Mouse (Mus musculus): ENCODE measurements around the gene Kctd18. TPM values are rescaled to one million over a fixed set of nuclear protein-coding genes. Genes with fewer than 3 reads are reported as not detected.
"Not testable (repeated sequence)": the region's sequence is repeated elsewhere in the genome, so short reads cannot be mapped to it uniquely, and the experiment has no call there.

The Kctd18 gene
- total RNA-seq (2021) = 10 to 100 TPM; 14.9 to 20.2 TPM

DNA sequence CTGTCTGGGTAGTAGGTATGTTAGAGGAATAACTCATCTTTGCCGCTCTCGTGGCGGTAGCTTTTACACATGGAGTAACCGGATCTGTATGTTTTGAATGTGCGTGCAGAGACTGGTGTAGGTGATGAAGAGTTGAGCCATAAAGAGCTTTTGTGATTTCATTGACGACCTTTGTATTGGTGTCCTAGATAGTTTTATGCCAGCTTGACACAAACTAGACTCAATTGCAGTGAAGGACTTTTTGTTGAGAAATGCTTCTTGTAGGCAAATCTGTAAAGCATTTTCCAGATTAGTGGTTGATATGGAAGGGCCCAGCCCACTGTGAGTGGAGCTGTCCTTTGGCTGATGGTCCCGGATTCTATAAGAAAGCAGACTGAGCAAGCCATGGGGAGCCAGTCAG, at the start of gene Kctd18:
TSS of gene Kctd18 (minus strand) at position 101 of the 400 bp plus-strand sequence.
- no peak for DNase-seq (ENCODE audit: extremely low spot score in 1 of 2, low spot score in 1 of 2)

DNA sequence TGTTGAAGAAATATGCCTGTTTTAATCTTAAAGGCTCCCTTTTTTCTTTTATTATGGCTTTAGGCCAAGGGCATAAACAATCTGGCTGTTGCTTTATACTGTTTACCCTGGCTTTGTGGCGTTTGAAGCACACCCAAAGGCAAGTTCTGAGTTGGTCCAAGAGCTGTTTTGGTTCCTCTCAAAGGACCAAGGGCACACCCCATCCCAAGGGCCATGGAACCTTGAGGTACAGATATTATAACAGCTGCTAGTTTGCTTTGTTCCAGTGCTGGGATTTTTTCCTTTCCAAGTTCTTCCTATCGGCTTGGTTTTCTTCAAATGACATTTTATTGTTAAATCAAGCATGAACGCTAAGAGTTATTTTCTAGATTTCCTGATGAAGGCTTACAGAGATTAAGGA, 46.9 kb upstream of the Kctd18 start:
- no peak for DNase-seq (ENCODE audit: extremely low spot score in 1 of 2, low spot score in 1 of 2)

DNA sequence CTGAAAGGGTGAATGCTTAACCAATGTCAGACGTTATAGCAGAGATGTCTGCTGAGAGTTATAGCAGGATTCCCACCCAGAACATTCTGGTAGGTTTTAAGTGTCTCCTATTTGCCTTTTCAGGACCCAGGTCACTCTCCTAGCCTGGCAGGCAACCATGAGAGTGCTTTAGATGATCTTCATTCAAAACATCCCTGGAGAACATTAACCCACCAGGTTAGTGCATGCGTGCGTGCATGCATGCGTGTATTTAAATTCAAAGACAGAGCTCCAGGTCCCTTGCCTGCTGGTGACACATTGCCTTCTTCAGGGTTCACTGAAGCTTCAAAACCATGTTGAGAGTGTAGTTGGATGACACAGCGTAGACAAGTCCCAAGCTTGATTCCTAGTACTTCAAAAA, 46.4 kb upstream of the Kctd18 start:
- DNase-seq (ENCODE audit: extremely low spot score in 1 of 2, low spot score in 1 of 2) = no peak

DNA sequence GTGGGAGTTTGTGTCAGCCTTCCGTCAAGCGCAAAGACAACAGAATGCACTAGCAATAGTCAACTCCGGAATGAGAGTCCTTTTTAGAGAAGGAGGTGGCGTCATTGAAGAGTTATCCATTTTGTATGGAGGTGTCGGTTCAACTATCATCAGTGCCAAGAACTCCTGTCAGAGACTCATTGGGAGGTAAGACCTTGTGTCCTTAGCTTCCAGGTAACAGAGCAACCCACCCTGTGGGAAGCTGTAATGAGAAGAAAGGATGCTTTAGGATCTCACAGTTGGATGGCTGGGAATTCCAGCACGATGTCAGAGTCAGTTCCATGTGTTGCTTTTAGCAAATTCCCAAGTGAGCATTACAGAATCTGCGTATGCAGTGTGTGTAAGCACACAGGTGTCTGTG, 43.4 kb upstream of the Kctd18 start:
- no peak for DNase-seq (ENCODE audit: extremely low spot score in 1 of 2, low spot score in 1 of 2)

DNA sequence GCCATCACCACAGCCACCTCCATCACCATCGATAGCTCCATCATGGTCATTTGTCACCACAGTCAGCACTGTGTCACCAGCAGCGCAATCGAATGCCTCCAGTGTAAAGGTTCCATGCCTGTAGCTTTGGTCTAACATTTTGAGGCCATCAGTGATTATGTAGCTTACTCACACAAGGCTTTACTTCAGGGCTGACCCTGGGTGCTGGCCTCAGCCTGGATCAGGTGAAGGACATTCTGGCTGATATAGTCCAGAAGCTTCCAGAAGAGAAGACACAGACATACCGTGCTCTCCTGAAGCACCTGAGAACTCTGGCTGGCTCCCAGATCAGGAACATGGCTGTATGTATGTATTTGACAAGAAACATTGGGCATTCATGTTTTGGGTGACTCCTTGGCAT, 40.1 kb upstream of the Kctd18 start:
- no peak for DNase-seq (ENCODE audit: extremely low spot score in 1 of 2, low spot score in 1 of 2)

- no peak for DNase-seq (ENCODE audit: extremely low spot score in 1 of 2, low spot score in 1 of 2)
Measured at GRCm38 (mm10) chr1:58056939-58057338, 38.2 kb upstream of the Kctd18 start.

GRCm38 (mm10) chr1:58056074-58056807, 37.5 kb upstream of the Kctd18 start:
- no peak for DNase-seq (ENCODE audit: extremely low spot score in 1 of 2, low spot score in 1 of 2)

DNA sequence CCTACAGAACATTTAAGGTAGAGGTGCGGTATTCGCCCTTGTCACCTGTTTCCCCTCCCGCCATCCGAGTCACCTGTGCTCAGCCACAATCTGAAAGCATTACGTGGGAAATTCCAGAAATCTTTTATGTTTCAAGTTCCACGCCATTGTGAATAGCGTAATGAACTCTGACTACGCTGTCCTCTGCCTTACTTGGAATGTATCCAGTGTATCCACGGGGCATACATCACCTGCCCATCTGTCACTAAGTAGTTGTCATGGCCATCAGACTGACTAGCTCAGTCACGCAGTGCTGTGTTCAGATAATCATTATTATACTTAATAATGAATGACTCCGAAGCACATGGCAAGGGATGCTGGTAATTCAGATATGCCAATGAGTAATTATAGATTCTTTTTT, 36.8 kb upstream of the Kctd18 start:
- DNase-seq (ENCODE audit: extremely low spot score in 1 of 2, low spot score in 1 of 2) = no peak

- no peak for DNase-seq (ENCODE audit: extremely low spot score in 1 of 2, low spot score in 1 of 2)
Measured at GRCm38 (mm10) chr1:58049126-58049525, 30.4 kb upstream of the Kctd18 start.

GRCm38 (mm10) chr1:58046721-58047290, 28.1 kb upstream of the Kctd18 start:
- no peak for DNase-seq (ENCODE audit: extremely low spot score in 1 of 2, low spot score in 1 of 2)

GRCm38 (mm10) chr1:58045546-58045945, 26.8 kb upstream of the Kctd18 start:
- no peak for DNase-seq (ENCODE audit: extremely low spot score in 1 of 2, low spot score in 1 of 2)

- no peak for DNase-seq (ENCODE audit: extremely low spot score in 1 of 2, low spot score in 1 of 2)
Measured at GRCm38 (mm10) chr1:58045076-58045475, 26.3 kb upstream of the Kctd18 start.

GRCm38 (mm10) chr1:58037306-58037705, 18.6 kb upstream of the Kctd18 start:
- DNase-seq (ENCODE audit: extremely low spot score in 1 of 2, low spot score in 1 of 2) = not testable (repeated sequence)

DNA sequence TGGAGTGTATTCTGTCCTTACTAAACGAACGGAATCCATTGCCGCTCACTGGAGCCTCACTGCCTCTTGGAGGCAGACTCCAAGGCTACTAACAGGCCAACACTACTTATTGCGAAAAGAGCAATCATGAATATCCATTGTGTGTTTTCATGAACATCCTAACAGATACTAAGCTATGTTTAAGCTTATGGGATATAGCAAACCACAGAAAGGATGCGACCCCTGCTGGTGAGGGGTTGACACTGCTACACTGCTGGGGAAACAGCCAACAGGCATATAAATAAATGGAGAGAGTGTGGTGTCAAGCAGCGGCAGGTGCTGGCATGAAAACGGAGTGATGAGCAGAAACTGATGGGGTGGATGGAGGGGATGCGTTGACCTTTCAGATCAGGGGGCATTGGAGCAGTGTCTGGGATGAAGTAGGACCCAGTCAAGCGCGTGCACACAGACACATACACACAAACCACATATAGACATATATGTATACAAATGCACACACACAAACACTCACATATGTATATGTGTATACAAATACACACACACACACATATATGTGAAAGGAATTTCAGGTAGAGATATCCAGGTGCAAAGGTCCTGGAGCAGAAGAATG, 12.5 kb upstream of the Kctd18 start:
- DNase-seq (ENCODE audit: extremely low spot score in 1 of 2, low spot score in 1 of 2) = peak in 1 of 2 experiments; percentile 48

- DNase-seq (ENCODE audit: extremely low spot score in 1 of 2, low spot score in 1 of 2) = peak; percentile 15 to 30
Measured at GRCm38 (mm10) chr1:58030156-58030871, 11.6 kb upstream of the Kctd18 start.

GRCm38 (mm10) chr1:58029636-58030117, 10.9 kb upstream of the Kctd18 start, which contains the start of gene Aox1:
Aox1 (plus strand) TSS chr1:58029931.
- DNase-seq (ENCODE audit: extremely low spot score in 1 of 2, low spot score in 1 of 2) = peak in 1 of 2 experiments; percentile 10

DNA sequence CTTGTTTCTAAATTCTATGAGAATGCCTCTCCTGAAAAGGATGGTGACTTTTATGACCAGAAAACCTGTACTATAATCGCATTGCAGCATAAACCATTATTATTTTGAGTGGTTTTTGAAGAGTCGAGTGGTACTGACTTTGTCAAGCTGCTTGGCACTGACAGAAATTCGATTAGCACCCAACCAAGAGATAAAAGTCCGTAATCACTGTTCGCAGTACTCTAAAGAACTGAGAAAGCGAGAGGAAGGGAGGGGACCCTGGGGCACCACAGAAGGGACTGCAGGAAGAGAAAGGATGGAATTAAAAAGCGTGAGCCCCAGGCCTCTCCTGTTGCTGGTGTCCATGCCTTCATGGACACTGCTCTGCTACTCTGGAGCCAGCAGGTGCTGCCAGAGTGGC, 9.0 kb upstream of the Kctd18 start:
- no peak for DNase-seq (ENCODE audit: extremely low spot score in 1 of 2, low spot score in 1 of 2)

DNA sequence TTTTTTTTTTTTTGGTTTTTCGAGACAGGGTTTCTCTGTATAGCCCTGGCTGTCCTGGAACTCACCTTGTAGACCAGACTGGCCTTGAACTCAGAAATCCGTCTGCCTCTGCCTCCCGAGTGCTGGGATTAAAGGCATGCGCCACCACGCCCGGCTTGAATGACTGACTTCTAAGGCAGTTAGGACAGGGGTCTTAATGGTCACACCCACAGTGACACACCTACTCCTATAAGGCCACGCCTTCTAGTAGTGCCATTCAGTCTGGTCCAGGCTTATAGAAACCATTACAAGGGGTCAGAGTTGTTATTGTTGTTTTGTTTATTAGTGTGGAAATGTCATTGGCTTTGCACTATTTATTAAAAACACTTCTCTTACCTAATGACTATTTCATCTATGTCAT, 12.4 kb downstream of the Kctd18 start:
- not testable (repeated sequence) for DNase-seq (ENCODE audit: extremely low spot score in 1 of 2, low spot score in 1 of 2)

DNA sequence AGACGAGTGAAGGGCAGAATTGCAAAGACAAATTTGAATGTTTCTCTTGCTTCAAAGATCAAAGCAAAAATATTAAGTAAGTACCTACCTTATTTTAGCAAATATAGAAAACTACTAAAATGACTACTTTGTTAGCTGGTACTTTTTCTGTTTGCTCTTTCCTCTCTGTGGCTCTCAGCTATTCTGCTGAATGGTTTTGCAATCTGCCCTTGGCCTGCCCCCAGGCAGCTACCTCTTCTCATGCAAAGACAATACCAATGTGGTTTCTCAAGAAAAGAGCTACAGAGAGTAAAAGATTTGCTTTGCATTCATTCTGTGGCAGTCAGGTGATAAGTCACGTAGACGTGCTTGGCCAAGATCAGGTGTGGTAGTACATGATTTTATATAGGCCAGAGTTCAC, 20.6 kb downstream of the Kctd18 start:
- DNase-seq (ENCODE audit: extremely low spot score in 1 of 2, low spot score in 1 of 2) = no peak

- DNase-seq (ENCODE audit: extremely low spot score in 1 of 2, low spot score in 1 of 2) = no peak
Measured at GRCm38 (mm10) chr1:57996133-57996615, 22.6 kb downstream of the Kctd18 start.

All from layer of hippocampus, postnatal 25 days (tissue).